Mouse (Mus musculus): ENCODE measurements around the gene Capn15. TPM values are rescaled to one million over a fixed set of nuclear protein-coding genes. Genes with fewer than 3 reads are reported as not detected.

Gene Capn15
- 19.1 and 21.1 TPM in 2 replicates for polyA plus RNA-seq (2015; fragmentation: Nextera tagmentation; extraction: Ambion mirVana)

- peak within 1 kb of the TSS; percentile 91 for H3K4me3 ChIP-seq (replicated peaks)
- H3K9ac ChIP-seq (replicated peaks) = peak within 1 kb of the TSS; percentile 91
- H3K27me3 ChIP-seq = no peaks in the 10 kb centered on the region
- peak; percentile 100 for ATAC-seq
- under 1% methylated on average over 91 of the region's 91 CpGs for WGBS
- H3K4me1 ChIP-seq (replicated peaks) = peaks cover 38% of the 10 kb centered on the region
- peak within 1 kb of the TSS; percentile 92 for H3K4me2 ChIP-seq (replicated peaks)
- no peaks in the 10 kb centered on the region for H3K9me3 ChIP-seq
- peak within 1 kb of the TSS; percentile 92 for H3K27ac ChIP-seq
- H3K36me3 ChIP-seq = peaks cover 32% of the 10 kb centered on the region
Observed at GRCm38 (mm10) chr17:25985306-25986294, at the start of gene Capn15. Capn15 (minus strand) TSS chr17:25985796.

DNA sequence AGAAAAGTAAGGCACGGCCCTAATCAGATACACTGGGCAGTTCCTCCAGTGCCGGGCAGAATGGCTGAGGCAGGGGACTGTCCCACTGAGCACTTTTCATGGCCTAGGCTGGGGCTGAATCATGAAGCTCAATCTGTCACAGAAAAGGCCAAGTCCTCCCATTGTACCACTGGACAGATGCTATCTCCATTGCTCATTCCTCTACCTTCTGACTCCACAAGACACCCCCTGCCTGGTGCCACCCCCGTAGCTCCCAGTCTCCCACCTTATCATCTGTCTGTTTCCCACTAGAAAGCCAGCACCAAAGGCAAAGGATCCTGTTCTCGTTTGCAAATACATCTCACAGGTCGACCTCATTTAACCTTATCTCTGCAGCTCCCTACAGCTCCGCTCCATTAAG is 46.4 kb upstream of the Capn15 start:
- Histone ChIP-seq H3K27me3 (no peaks in the 10 kb centered on the region), H3K27ac (no peak overlapping the region), H3K4me1 (replicated peaks) (no peaks in the 10 kb centered on the region), H3K4me2 (replicated peaks) (no peak overlapping the region), H3K9me3 (no peaks in the 10 kb centered on the region), H3K9ac (replicated peaks) (no peak overlapping the region), H3K36me3 (peaks cover 60% of the 10 kb centered on the region), H3K4me3 (replicated peaks) (no peak overlapping the region)
- 86% methylated on average over 6 of the region's 6 CpGs for WGBS
- ATAC-seq = no peak

DNA sequence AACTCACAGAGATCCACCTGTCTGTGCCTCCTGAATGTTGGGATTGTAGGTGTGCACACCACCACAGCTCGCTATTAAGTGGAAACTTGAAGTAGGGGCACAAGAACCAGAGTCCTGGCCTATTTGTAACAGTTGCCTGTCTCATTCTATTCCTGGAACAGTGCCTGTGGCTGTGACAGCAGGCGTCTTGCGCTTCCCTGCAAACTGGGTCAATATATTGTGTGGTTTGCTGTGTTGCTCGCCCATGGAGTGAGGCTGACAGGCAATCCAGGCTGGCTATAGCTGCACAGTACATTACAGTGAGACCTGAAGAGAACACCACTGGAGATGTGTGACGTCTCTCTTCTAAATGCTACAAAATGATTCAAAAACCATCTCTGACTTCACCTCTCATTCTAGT is 46.0 kb upstream of the Capn15 start:
- ATAC-seq = no peak
- peaks cover 61% of the 10 kb centered on the region for H3K36me3 ChIP-seq
- H3K4me3 ChIP-seq (replicated peaks) = no peak overlapping the region

GRCm38 (mm10) chr17:26028261-26028660 is 42.7 kb upstream of the Capn15 start:
- WGBS = 89% methylated on average over 4 of the region's 4 CpGs
- Histone ChIP-seq H3K9me3 (no peaks in the 10 kb centered on the region), H3K9ac (replicated peaks) (0 out of 2 replicates have a peak overlapping the region, but pooled peaks have one; percentile 14), H3K27me3 (no peaks in the 10 kb centered on the region), H3K27ac (peak overlapping the region; percentile 53), H3K4me3 (replicated peaks) (no peak overlapping the region), H3K4me1 (replicated peaks) (no peaks in the 10 kb centered on the region), H3K4me2 (replicated peaks) (no peak overlapping the region), H3K36me3 (peaks cover 46% of the 10 kb centered on the region)
- no peak for ATAC-seq

More for the DNA sequence above, 46.0 kb upstream of the Capn15 start:
- H3K4me1 ChIP-seq (replicated peaks) = no peaks in the 10 kb centered on the region
- H3K27ac ChIP-seq = no peak overlapping the region
- WGBS = 94% methylated on average over 5 of the region's 5 CpGs
- no peaks in the 10 kb centered on the region for H3K9me3 ChIP-seq
- no peaks in the 10 kb centered on the region for H3K27me3 ChIP-seq
- no peak overlapping the region for H3K9ac ChIP-seq (replicated peaks)
- no peak overlapping the region for H3K4me2 ChIP-seq (replicated peaks)

- no peaks in the 10 kb centered on the region for H3K4me1 ChIP-seq (replicated peaks)
- no peak overlapping the region for H3K4me3 ChIP-seq (replicated peaks)
- H3K27ac ChIP-seq = no peak overlapping the region
- peaks cover 35% of the 10 kb centered on the region for H3K36me3 ChIP-seq
- H3K27me3 ChIP-seq = no peaks in the 10 kb centered on the region
- ATAC-seq = no peak
- no peak overlapping the region for H3K4me2 ChIP-seq (replicated peaks)
- 95% methylated on average over 9 of the region's 9 CpGs for WGBS
- no peak overlapping the region for H3K9ac ChIP-seq (replicated peaks)
- no peaks in the 10 kb centered on the region for H3K9me3 ChIP-seq
Observed at GRCm38 (mm10) chr17:26024674-26025073, 39.1 kb upstream of the Capn15 start.

DNA sequence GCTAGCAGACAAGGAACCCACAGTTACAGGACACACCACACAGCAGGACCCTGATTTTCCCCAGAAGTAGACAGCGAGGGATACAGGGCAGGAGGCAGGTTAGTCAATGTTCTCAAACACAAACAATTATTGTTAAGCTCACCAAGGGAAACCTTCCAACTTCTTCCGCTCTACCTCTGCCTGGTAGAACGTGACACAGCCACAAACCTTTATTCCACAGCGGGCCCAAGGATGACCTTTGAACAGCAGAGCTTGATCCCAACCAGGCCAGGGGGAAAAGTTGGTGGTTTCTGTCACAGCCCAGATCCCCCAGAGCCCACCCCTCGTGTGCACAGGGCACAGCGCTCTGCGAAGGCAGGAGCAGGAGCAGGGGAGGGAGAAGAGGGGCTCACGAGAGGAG is 38.4 kb upstream of the Capn15 start:
- Histone ChIP-seq H3K9ac (replicated peaks) (no peak overlapping the region), H3K4me2 (replicated peaks) (no peak overlapping the region), H3K36me3 (peaks cover 33% of the 10 kb centered on the region), H3K4me1 (replicated peaks) (no peaks in the 10 kb centered on the region), H3K27ac (no peak overlapping the region), H3K27me3 (no peaks in the 10 kb centered on the region), H3K4me3 (replicated peaks) (no peak overlapping the region), H3K9me3 (no peaks in the 10 kb centered on the region)
- ATAC-seq = no peak
- 91% methylated on average over 8 of the region's 8 CpGs for WGBS

DNA sequence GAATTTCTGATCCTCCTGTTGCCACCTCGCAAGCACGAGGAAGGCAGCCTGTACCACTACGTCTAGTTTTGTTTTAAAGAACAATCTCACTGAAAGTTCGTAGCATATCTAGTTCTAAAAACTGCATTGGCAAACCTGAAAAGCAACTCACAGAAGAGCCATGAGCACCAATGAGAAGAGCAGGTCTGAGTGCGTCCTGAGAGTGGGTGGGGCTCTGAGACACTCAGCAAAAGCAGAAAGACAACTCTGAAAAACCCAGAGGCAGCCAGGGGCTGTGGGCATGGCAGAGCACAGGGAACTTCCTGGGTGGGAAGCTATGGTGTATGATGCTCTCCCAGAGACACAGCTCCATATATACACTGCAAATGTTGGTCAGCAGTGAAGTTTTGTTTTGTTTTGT is 37.6 kb upstream of the Capn15 start:
- no peak overlapping the region for H3K9ac ChIP-seq (replicated peaks)
- no peak overlapping the region for H3K27ac ChIP-seq
- no peaks in the 10 kb centered on the region for H3K4me1 ChIP-seq (replicated peaks)
- no peak overlapping the region for H3K4me2 ChIP-seq (replicated peaks)
- no peaks in the 10 kb centered on the region for H3K9me3 ChIP-seq
- H3K27me3 ChIP-seq = no peaks in the 10 kb centered on the region
- WGBS = 94% methylated on average over 5 of the region's 5 CpGs
- H3K36me3 ChIP-seq = peaks cover 40% of the 10 kb centered on the region
- H3K4me3 ChIP-seq (replicated peaks) = no peak overlapping the region
- no peak for ATAC-seq

- no peaks in the 10 kb centered on the region for H3K27me3 ChIP-seq
- H3K9ac ChIP-seq (replicated peaks) = no peak overlapping the region
- no peak for ATAC-seq
- H3K36me3 ChIP-seq = peaks cover 37% of the 10 kb centered on the region
- no peaks in the 10 kb centered on the region for H3K9me3 ChIP-seq
- H3K4me2 ChIP-seq (replicated peaks) = no peak overlapping the region
- 92% methylated on average over 9 of the region's 9 CpGs for WGBS
- no peaks in the 10 kb centered on the region for H3K4me1 ChIP-seq (replicated peaks)
- no peak overlapping the region for H3K27ac ChIP-seq
- H3K4me3 ChIP-seq (replicated peaks) = no peak overlapping the region
Observed at GRCm38 (mm10) chr17:26021728-26022341, 36.2 kb upstream of the Capn15 start.

- H3K4me1 ChIP-seq (replicated peaks) = no peaks in the 10 kb centered on the region
- 98% methylated on average over 7 of the region's 7 CpGs for WGBS
- H3K4me3 ChIP-seq (replicated peaks) = no peak overlapping the region
- no peaks in the 10 kb centered on the region for H3K27me3 ChIP-seq
- H3K27ac ChIP-seq = no peak overlapping the region
- no peak for ATAC-seq
- H3K36me3 ChIP-seq = peaks cover 39% of the 10 kb centered on the region
- H3K9me3 ChIP-seq = no peaks in the 10 kb centered on the region
- no peak overlapping the region for H3K9ac ChIP-seq (replicated peaks)
- H3K4me2 ChIP-seq (replicated peaks) = no peak overlapping the region
Observed at GRCm38 (mm10) chr17:26020848-26021347, 35.3 kb upstream of the Capn15 start.

DNA sequence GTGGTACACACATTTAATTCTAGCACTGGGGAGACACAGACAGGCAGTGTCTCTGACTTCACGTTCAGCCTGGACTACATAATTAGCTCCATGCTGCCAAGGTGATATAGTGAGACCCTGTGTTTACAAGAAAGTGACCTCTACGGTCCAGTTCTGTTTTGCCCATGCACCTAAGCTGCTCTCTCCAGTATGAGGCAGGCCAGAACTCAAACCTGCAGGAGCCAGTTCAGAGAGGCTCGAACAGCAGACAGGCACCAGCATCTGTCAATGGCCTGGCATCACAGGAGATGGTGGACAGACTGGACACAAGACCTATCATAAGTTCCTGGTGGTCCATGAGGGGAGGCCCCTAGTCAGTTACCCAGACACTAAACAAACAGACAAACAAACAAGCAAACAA is 32.8 kb upstream of the Capn15 start:
- 92% methylated on average over 3 of the region's 3 CpGs for WGBS
- H3K9ac ChIP-seq (replicated peaks) = no peak overlapping the region
- no peaks in the 10 kb centered on the region for H3K4me1 ChIP-seq (replicated peaks)
- H3K4me3 ChIP-seq (replicated peaks) = no peak overlapping the region
- no peaks in the 10 kb centered on the region for H3K27me3 ChIP-seq
- no peak overlapping the region for H3K27ac ChIP-seq
- no peak for ATAC-seq
- no peak overlapping the region for H3K4me2 ChIP-seq (replicated peaks)
- peaks cover 50% of the 10 kb centered on the region for H3K36me3 ChIP-seq
- H3K9me3 ChIP-seq = no peaks in the 10 kb centered on the region

- Histone ChIP-seq H3K36me3 (peaks cover 49% of the 10 kb centered on the region), H3K27me3 (no peaks in the 10 kb centered on the region), H3K9ac (replicated peaks) (no peak overlapping the region), H3K27ac (no peak overlapping the region), H3K4me3 (replicated peaks) (no peak overlapping the region), H3K4me1 (replicated peaks) (no peaks in the 10 kb centered on the region), H3K4me2 (replicated peaks) (no peak overlapping the region), H3K9me3 (no peaks in the 10 kb centered on the region)
- ATAC-seq = no peak
- 87% methylated on average over 5 of the region's 5 CpGs for WGBS
Observed at GRCm38 (mm10) chr17:26017949-26018348, 32.4 kb upstream of the Capn15 start.

GRCm38 (mm10) chr17:26017021-26017420 is 31.4 kb upstream of the Capn15 start:
- H3K27me3 ChIP-seq = no peaks in the 10 kb centered on the region
- no peak overlapping the region for H3K4me3 ChIP-seq (replicated peaks)
- no peak overlapping the region for H3K27ac ChIP-seq
- WGBS = 90% methylated on average over 3 of the region's 3 CpGs
- H3K9ac ChIP-seq (replicated peaks) = no peak overlapping the region
- H3K9me3 ChIP-seq = no peaks in the 10 kb centered on the region
- peaks cover 54% of the 10 kb centered on the region for H3K36me3 ChIP-seq
- ATAC-seq = no peak
- no peaks in the 10 kb centered on the region for H3K4me1 ChIP-seq (replicated peaks)
- no peak overlapping the region for H3K4me2 ChIP-seq (replicated peaks)
